Mouse (Mus musculus): ENCODE measurements at regions not wholly inside any gene's neighbourhood (a gene's known extent, or its start where the extent isn't known, plus 50 kb on each side); places are given as distances from the start of the nearest gene placed in this dataset.

GRCm38 (mm10) chr11:109039792-109040518, 104.2 kb downstream of the E030025P04Rik start:
- in situ Hi-C loops (cut with MboI, MseI) = loop anchor here (25.0 kb wide), 1 partner anchor 578 kb away; no protein-coding TSS in a partner anchor

GRCm38 (mm10) chr11:109039060-109039791, 104.9 kb downstream of the E030025P04Rik start:
- in situ Hi-C loops (cut with MboI, MseI) = loop anchor here (25.0 kb wide), 1 partner anchor 577 kb away; no protein-coding TSS in a partner anchor

GRCm38 (mm10) chr11:109038136-109038535, 106.0 kb downstream of the E030025P04Rik start:
- in situ Hi-C loops (cut with MboI, MseI) = loop anchor here (25.0 kb wide), 1 partner anchor 576 kb away; no protein-coding TSS in a partner anchor

- in situ Hi-C loops (cut with MboI, MseI) = loop anchor here (25.0 kb wide), 1 partner anchor 572 kb away; no protein-coding TSS in a partner anchor
These were observed 109.6 kb downstream of the E030025P04Rik start for GRCm38 (mm10) chr11:109034596-109034995.

- in situ Hi-C loops (cut with MboI, MseI) = loop anchor here (25.0 kb wide), 1 partner anchor 572 kb away; no protein-coding TSS in a partner anchor
These were observed 110.1 kb downstream of the E030025P04Rik start for GRCm38 (mm10) chr11:109034072-109034471.

GRCm38 (mm10) chr11:109032729-109033128, 111.4 kb downstream of the E030025P04Rik start:
- in situ Hi-C loops (cut with MboI, MseI) = loop anchor here (25.0 kb wide), 1 partner anchor 570 kb away; no protein-coding TSS in a partner anchor

GRCm38 (mm10) chr11:109030486-109030885, 110.3 kb downstream of the Axin2 start:
- in situ Hi-C loops (cut with MboI, MseI) = loop anchor here (25.0 kb wide), 1 partner anchor 568 kb away; no protein-coding TSS in a partner anchor

GRCm38 (mm10) chr11:109029894-109030293, 109.7 kb downstream of the Axin2 start:
- in situ Hi-C loops (cut with MboI, MseI) = loop anchor here (5.0 to 25.0 kb wide), 3 partner anchors 108 to 568 kb away; partner anchors contain the start of gene Axin2

GRCm38 (mm10) chr11:109014806-109015205, 94.7 kb downstream of the Axin2 start:
- in situ Hi-C loops (cut with MboI, MseI) = no loop called here

GRCm38 (mm10) chr11:109011161-109011560, 91.0 kb downstream of the Axin2 start:
- in situ Hi-C loops (cut with MboI, MseI) = no loop called here

- in situ Hi-C loops (cut with MboI, MseI) = no loop called here
These were observed 88.7 kb downstream of the Axin2 start for GRCm38 (mm10) chr11:109008872-109009271.

GRCm38 (mm10) chr11:109005681-109006080, 85.5 kb downstream of the Axin2 start:
- in situ Hi-C loops (cut with MboI, MseI) = no loop called here
